Mouse (Mus musculus): ENCODE results near the gene Atl3. TPM values are rescaled to one million over a fixed set of nuclear protein-coding genes. Genes with fewer than 3 reads are reported as not detected.
A peak's percentile ranks its signal among the peaks of the same experiment; 100 is the strongest.

The Atl3 gene
- total RNA-seq (2014; fragmentation: Nextera tagmentation) = 47.9 and 50.2 TPM in 2 replicates
- 49.0 and 52.6 TPM in 2 replicates for total RNA-seq (2017)

DNA sequence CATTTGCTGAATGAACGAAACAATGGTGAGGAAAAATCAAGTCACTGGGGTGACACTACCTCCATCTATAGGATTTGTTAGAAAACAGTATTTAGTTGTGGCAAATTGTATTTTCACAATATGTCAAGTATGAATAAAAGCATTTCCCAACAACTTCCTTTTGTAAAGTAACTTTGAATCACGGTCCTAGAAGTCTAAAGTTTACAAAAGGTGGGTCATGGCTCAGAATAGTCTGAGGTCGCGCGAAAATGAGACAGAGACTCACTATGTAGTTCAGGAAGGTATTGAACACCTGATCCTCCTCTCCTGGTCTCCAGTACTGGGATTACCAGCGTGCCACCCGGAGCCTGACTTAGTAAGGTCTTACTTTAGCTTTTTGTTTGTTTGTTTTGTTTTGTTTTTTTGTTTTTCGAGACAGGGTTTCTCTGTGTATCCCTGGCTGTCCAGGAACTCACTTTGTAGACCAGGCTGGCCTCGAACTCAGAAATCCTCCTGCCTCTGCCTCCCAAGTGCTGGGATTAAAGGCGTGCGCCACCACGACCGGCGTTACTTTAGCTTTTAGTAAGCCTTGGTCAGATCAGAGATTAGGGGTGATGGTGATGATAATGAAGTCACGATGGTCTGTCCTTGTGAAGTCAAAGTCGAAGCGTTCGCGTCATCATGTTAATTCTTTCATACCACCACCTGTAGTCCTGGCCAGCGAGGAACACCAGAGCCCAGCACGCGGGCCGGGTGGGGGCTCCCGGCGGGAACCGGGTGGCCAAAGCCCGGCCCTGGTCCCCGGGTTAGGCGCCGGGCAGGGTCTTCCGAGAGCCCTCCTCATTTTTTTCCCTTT lies at the start of gene Atl3:
Gene Atl3, plus strand, starts transcription at position 689 of the 835 bp plus-strand sequence.
- no peak for ATAC-seq (replicated peaks; ENCODE audit: poor library complexity, severe bottlenecking)

DNA sequence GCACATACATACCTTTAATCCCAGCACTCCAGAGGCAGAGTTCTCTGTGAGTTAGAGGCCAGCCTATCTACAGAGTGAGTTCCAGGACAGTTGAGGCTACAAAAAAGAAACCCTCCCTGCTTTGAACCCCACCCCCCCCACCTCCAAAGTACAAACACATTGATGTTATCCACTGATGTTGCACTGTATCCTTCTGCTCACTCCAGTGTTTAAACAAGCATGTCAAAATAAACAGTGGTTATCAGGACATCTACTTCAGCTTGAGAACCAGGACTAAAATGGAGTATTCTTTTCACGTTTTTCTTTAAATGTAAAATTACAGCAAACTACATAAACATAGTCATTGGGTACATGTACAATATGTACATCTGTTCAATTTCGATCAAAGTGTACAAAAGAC lies 48.7 kb upstream of the Atl3 start:
- no peak for ATAC-seq (replicated peaks; ENCODE audit: poor library complexity, severe bottlenecking)

DNA sequence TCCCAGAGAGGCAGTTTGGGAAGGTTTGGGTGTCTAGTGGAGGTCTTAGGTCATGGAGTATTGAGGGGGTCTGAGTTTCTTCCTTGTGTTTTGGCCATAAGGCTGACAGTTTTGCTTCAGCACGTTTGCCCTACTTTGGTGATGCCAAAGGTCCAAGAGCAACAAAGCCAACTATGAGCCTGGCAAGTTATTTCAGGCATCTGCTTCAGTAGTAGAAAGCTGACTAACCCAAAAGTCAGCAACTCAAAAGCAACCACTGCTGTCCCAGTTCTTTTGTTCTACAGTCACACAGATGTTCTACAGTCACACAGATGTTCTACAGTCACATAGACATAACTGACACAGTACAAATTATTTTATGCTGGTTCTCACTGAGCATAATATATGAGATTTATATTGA lies 48.2 kb upstream of the Atl3 start:
- ATAC-seq (replicated peaks; ENCODE audit: poor library complexity, severe bottlenecking) = no peak

DNA sequence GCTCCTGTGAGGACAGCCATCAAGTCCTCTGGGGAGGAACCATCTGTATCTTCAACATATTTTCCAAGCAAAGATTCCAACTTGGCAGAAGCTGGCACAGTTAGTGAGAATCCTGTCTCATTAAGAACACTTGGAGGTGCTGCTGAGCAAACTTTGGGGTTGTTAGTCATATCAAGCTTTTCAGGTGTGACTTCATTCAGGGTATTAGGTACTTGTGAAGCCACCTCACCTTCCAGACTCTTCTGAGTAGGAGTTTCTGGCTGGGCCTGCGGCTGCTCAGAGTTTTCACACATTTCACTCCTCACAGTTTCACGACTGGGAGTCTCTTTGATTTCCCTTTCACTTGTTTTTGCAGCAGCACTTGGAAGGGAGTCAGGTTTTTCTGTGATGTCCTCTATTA lies 37.0 kb upstream of the Atl3 start:
- ATAC-seq (replicated peaks; ENCODE audit: poor library complexity, severe bottlenecking) = no peak

DNA sequence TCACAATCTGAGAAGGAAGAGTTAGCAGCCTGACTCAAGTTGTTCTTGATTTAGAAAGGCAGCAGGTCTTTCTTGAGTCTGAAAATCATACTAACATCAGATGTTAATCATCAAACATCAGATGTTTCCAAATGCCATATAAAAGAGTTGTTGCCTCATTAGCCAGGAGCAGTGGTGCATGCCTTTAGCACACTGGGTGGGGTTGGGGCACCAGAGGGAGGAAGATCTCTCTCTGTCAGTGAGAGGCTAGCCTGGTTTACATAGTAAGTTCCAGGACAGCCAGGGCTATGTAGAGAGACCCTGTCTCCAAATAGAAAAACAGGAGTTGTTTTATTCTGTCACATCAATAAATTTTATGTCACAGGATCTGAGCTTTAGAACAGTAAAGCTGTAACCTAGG lies 34.9 kb upstream of the Atl3 start:
- ATAC-seq (replicated peaks; ENCODE audit: poor library complexity, severe bottlenecking) = no peak

DNA sequence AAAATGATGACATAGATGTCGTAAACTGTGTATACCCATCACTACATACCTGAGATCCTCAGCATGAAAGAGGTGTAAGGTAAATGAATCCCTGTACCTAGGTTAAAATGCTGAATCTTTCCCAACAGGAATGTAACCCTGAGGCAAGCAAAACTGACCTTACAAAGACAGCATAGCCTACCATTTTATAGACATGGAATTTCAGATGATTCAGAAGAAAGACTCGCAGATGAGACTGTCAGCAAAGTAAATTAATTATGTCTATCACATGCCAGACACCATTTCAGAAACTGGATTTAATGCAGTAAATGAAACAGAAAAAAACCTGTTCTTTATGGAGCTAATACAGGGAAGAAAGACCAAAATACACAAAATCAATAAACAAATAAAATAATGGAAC lies 34.5 kb upstream of the Atl3 start:
- ATAC-seq (replicated peaks; ENCODE audit: poor library complexity, severe bottlenecking) = no peak

DNA sequence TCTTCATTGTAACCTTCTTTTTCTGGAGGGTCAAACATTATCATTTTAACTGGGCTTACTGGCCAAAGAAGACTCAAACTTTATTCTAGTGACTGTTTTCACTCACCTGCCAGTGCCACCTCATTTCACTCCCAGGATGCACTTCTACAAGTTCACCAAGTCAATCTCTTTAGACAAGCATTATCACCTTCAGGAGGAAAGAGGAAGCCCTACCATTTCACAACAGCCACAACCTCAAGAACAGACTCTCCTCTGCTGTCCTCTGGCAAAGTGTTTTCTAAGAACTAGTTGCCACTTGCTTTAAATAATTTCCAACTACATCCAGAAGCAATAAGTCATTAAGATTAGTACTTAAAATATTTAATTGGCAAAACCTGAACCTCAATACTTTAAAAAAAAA lies 25.9 kb upstream of the Atl3 start:
- peak; percentile 66 for ATAC-seq (replicated peaks; ENCODE audit: poor library complexity, severe bottlenecking)

DNA sequence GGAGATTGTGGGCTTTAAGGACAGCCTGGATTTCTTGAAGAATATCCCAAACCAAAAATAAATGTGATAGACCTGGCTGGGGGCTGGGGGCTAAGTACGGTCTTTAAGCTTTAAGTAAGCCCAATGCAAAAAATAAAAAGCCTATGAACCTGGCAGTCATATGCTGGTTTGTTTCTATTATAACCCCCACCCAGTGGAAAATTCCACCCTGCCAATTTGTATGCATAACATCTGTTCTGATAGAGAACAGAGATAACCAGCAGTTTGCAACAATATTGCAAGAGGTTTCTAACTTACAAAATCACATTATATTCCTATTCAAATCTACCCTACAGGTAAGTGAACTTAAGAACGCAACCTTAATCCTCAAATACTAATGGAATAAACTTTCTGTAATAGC lies 23.2 kb upstream of the Atl3 start:
- ATAC-seq (replicated peaks; ENCODE audit: poor library complexity, severe bottlenecking) = no peak

DNA sequence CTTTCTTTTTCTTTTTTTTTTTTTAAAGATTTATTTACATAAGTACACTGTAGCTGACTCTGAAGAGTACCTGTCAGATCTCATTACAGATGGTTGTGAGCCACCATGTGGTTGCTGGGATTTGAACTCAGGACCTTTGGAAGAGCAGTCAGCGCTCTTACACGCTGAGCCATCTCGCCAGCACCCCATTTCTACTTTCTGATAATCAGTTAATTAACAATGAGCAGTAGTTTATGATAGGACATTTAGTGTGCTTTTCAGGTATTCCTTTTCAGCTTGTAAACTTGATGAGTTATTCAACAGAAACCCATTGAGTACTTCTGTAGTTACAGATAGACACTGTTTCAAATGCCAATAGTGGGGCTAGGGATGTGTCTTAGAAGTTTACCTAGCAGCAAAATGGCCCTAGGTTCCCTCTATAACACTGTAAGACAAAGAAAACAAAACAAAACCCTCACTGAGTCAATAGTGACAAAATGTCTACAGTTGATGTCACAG lies 14.0 kb upstream of the Atl3 start:
- no peak for ATAC-seq (replicated peaks; ENCODE audit: poor library complexity, severe bottlenecking)

DNA sequence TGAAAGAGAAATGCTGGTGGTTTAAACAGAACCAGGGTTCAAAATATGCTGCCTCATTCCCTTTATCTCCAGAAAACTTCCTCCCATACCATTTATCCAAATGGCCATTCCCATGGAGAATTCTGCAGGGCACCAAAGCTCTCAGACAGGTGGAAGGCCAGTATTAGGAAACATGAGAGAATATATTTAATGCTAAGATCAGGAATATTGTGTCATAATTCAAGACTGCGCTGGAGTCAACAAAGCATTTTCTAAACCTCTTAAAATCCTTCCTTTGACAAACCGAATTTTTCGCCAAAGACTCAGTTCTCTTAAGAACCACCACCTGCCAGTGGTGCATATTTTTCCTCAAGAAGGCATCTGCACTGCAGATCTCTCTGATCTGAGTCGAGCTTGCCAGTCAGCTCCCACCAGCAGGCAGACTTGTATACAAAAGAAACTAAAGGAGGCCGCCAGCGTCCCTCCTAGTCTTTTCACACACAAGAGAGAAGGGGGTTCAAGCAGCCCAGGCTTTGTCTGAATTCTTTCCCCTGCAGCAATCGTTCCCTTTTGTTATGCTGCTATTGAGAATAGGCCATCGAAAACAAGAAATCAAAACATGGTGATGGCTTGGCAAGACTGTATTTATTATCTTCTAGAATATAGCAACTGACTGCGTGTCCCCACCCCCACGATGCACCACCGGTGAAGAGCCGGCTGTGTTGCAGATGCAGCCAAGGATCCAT lies 12.1 kb upstream of the Atl3 start:
- ATAC-seq (replicated peaks; ENCODE audit: poor library complexity, severe bottlenecking) = no peak

DNA sequence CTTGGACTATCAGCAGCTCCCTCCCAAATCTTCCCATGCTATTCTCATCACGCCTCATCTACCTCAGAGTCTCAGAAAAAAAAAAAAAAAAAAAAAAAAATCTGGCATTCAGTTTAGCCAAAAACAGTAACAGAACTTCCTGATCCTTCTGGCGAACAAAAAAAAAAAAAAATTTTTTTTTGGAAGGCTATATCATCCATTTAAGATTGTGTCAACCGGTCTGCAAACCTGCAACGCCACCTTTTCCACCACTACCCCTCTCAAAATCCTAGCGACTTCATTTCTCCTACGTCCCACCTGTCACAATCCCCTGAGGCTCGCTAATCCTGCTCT lies 11.6 kb upstream of the Atl3 start:
- ATAC-seq (replicated peaks; ENCODE audit: poor library complexity, severe bottlenecking) = no peak

DNA sequence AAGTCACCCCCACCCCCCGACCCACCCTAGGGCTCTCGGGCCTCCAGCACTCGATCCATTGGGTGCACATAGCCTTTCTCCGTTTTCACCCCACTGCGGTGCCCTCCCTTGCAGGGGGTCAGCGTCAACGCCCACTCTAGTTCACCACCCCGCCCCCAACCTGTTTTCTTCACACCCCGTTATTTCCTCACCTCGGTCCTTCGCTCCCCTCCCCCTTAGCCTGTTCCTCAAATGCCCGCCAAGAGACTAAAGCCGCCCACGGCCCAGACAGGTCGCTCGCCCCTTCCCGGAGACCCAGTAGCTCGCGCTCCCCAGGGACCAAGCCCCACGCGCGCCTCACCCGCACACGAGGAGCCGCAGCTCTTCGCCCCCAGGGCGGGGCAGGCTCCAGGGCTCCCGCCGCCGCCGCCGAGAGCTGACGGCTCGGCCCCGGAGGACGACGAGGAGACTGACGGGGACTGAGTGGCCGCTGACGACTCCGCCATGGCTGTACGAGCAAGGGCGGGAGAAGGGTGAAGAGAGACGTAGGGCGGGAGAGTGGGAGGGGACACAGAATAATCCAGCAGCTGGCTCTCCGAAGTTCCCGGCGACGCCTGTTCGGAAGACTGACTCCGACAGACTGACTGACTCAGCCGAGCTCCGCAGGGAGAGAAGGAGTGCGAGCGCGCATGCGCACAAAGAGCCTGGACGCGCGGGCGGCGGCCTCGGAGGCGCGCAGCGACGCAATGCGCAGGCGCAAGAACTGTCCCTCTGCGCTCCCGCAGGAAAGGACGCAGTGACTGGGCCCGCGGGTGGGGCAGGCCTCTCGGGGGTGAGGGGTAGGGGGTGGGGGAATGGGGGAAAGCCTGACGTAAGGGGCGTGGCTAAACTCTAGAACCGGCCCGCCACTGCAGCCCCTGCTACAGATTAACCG lies 11.0 kb upstream of the Atl3 start, which contains the start of gene Rtn3:
Gene Rtn3, minus strand, starts transcription at position 683 of the 913 bp plus-strand sequence.
- ATAC-seq (replicated peaks; ENCODE audit: poor library complexity, severe bottlenecking) = peak; percentile 74

DNA sequence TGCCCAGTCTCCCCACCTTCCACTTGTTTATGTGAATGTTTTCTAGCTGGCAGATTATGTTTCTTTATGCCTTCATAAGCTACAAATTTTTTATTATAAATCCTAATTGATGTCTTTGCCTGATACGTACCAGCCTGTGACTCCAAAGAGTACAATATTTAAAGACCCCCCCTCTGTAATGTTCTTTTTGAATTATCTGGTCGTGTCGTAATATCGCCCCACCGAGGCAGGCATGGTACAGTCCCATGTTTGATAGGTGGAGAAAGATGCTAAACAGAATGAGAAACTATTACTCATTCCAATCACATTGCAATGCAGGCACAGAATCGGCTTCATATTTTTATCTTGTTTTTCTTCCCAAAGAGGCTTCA lies 10.3 kb upstream of the Atl3 start:
- ATAC-seq (replicated peaks; ENCODE audit: poor library complexity, severe bottlenecking) = peak; percentile 15; the same call in 1 of the 2 replicates

DNA sequence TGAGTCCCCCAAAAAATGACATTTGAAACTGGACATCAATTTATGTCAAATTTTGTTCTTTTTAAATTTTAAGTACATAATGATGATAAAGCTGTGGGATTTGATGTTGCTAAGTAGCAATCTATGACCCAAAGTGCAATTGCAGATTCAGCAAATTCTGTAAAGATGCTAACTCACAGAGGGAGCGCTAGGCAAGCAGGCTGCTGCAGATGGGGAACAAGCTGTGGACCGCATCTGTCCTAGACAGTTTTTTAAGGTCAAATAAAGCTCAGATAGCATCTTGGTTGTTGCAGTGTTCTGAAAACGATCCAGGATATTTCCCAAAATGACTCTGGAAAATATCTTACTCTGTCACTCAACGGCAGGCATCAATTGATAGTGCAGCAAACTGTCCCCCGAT lies 9.8 kb upstream of the Atl3 start:
- no peak for ATAC-seq (replicated peaks; ENCODE audit: poor library complexity, severe bottlenecking)

DNA sequence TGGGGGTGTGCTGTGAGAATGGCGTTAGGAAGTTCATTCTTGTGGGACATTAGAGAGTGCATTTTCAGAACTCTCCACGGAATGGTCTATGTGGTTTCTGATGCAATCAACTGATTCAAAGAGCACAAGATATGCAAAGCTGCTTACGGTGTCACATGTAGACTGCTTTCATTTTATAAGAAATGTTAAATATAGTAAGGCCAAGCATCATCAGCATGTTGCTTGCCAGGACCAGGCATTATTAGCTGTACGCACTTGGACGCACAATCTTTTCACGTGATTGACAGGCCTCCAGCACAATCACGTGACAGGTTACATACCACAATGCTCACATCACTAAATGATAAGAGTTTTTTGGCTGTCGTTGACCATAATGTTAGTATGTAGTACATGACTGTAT lies 6.2 kb upstream of the Atl3 start:
- ATAC-seq (replicated peaks; ENCODE audit: poor library complexity, severe bottlenecking) = peak; percentile 56

DNA sequence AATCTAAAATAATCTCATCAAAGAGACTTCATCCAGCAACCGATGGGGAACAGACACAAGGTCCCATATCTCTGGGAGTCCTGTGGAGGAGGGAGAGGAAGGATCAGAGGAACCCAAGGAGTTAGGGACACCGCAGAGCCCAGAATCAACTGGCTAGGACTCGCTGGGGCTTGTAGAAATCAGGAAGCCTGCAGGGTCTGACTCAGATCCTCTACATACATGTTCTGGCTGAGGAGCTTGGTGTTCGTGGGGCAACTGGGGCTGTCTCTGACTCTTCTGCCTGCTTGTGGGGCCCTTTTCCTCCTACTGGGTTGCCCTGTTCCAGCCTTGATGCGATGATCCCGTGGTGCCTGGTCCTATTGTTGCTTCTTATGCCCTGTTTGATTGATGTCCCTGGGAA lies 1.9 kb upstream of the Atl3 start:
- ATAC-seq (replicated peaks; ENCODE audit: poor library complexity, severe bottlenecking) = no peak

DNA sequence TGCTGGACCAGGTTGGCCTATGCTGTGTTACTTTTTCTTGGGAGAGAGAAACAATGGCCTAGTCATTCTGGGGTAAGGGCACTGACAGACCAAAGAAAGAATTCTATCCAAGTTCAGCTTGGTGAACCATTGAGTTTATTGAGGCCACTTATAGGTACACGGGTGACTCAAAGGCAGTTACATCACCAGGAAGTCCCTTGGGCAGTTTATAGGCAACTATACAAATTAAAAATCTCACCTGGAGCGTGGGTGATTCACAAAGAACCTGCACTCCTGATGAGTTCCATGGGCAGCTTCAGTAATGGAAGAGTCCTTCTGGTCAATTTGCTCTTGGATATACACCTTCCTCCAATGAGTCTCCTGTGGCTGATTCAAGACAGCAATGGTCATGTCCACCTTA lies 1.2 kb upstream of the Atl3 start:
- no peak for ATAC-seq (replicated peaks; ENCODE audit: poor library complexity, severe bottlenecking)

DNA sequence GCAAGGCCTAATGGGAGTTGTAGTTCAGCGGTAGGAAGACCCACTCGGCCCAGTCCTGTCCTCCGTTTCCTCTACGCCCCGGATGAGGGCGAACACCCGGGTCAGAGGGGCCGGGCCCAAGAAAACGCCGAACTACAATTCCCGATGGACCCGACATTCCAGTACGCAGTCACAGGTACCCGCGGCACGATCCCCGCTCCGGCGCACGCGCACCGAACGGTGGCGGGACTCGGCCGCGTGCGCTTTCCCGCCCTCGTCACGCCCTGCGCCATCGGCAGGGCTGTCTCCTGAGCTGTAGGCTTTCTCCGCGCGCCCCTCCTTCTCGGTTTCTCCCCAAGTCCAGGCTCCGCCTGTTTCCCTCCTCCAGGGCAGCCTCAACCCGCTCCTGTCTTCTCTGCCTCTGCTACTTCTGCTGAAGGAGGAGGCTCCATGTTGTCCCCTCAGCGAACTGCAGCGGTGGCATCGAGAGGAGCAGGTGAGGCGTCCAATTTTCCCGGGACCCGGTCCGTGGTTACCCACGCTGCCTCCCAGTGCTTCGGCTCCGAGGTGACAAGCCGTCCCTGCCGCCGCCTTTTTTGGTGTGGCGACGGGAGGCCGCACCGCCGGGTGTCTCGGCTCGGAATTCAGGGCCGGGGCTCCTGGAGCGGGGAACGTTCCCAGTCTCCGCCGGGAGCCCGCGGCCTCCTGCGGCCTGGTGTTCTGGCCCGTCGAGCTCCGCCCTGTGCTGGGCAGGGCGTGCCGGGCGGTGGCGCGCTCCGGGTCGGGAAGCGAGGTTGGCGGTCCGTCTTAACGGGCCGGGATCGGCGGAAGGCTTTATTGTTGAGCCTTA lies 561 bp downstream of the Atl3 start:
- ATAC-seq (replicated peaks; ENCODE audit: poor library complexity, severe bottlenecking) = peak; percentile 84

DNA sequence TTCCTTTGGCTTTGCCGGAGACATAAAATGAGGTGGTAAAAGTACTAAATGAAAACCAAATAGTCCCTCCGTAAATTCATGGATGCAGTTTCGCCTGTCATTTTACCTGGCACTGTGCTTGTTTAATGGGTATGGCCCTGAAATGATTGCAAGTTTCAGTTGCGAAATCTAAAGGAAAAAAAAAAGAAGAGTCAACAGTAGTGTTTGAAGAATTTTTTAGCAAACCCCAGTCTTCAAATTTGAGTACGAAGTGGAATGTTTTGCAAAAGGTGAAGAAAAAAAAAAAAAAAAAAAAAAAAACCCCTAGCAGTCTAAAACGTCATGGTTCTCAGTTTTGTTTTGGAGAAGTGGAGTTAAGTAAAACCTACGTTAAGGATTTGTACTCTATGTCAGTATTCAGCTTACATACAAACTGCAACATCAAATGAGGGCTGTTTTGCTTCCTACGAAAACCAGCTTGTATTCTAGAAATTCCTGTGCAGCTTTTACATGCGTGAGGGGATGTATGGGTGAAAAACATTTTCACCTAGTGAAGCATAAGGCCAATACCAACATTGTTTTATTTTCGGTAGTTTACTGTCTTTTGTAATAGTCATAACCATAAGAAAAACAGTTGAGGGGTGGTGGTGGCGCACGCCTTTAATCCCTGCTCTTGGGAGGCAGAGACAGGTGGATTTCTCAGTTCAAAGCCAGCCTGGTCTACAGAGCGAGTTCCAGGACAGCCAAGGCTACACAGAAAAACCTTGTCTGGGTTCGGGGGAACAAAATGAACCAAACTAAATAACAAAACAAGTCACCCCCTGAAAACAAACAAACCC lies 1.6 kb downstream of the Atl3 start:
- ATAC-seq (replicated peaks; ENCODE audit: poor library complexity, severe bottlenecking) = peak; percentile 8; the same call in 1 of the 2 replicates
